Mouse (Mus musculus): ENCODE data around the gene Rnf224.
"Not testable (repeated sequence)": the region's sequence is repeated elsewhere in the genome, so short reads cannot be mapped to it uniquely, and the experiment has no call there.

Rnf224 gene

DNA sequence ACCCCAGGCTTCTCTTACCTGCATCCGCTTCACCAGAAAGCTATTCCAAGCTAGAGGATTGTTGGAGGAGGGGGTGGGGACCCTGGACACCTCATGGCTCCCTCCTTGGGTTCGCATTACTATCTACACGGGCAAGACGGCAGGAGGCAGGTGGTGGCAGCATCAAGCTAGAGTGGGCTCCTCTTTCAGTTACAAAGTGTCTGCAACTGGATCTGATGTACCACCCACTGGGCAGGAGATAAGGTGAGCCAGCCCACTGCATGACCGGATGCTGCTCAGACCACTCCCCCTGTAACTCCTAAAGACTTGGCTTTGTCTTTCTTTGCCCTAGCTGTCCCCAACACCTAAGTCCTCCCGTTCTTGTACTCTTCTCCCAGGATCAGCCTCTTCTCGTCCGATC is at the start of gene Rnf224:
Gene Rnf224, minus strand, starts transcription at position 174 of the 400 bp plus-strand sequence.
- DNase-seq = no peak

DNA sequence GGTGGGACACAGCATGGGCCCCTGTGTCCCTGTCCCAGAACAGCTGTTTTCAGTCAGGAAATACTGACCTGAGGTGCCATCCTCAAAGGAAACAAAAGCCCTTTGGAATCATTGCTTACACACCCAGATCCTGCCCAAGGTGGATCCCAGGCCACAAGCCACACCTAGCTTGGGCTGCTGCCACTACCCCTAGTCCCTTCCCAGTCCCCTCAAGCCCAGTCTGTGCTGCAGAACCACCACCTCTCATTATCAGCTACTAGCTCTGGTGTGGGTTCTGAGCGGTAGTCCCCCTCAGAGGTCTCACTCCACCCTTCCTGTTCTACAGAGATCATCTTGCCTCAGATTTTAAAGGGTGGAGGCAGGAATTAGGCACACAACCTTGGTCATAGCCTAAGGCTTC is 49.7 kb upstream of the Rnf224 start:
- DNase-seq = no peak

DNA sequence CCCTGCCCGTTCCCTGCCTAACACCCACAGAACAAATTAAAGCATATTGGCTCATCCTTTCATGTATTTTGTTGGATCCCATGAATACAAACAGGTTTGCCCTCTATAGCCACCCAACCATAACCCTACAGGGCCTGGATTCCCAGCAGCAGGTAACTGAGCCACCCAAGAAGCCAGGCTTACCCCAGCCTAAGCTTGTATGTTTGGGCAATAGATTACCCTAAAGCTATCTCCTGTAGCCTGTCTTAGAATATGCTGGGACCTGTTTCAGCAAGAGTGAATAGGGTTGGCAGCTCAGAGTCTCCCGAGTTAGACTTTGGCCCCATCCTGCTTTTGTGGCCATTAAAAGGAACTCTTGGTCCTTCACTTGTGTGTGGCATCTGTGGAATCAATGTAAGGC is 49.0 kb upstream of the Rnf224 start:
- DNase-seq = no peak

DNA sequence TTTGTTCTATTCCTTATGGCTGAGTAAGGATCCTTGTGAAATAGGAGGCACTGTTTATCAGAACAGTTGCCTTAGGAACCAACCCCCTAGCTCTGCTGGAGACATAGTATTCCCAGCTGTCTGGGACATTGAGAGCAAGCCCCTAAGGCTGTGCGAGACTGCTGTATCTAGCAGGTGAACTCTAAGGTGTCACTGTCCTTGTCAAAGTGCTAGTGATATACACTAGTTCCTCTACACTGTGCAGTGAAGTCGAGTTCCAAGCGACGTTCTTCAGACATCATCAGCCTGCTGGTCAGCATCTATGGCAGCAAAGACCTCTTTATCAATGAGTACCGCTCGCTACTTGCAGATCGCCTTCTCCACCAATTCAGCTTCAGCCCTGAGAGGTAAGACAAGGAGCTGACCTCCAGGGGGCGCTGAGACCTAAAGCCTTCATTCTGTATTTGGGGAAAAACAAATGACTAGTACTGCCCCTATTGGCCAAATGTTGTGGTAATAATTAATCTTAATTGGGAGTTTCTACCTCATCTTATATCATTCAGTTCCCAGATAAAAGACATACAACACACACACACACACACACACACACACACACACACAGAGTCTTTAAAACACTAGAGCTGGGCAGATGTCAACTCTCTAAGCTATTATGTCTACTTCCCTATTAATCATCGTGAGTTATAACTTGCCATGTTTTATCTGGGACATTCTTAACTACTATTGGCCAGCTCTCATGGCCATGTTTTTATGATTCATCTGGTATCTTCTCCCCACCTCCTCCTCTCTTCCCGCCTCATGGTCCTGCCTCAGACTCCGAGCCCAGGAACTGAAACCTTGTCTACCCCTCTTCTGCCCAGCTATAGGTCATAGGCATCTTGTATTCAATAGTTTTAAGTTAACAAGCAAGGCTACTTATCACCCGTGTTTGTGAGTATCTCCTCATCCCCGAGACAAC is 42.6 kb upstream of the Rnf224 start:
- peak; percentile 90 for DNase-seq

DNA sequence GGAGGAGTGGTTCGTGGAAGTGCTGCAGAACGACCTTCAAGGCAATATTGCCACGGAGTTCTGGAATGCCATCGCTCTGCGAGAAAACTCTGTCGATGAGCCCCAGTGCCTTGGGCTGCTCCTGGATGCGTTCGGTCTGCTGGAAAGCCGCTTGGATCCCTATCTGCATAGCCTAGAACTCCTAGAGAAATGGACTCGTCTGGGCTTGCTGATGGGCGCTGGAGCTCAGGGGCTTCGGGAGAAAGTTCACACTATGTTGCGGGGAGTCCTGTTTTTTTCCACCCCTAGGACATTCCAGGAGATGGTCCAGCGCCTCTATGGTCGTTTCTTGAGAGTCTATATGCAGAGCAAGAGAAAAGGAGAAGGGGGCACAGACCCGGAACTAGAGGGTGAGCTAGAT is 36.4 kb upstream of the Rnf224 start:
- DNase-seq = no peak

DNA sequence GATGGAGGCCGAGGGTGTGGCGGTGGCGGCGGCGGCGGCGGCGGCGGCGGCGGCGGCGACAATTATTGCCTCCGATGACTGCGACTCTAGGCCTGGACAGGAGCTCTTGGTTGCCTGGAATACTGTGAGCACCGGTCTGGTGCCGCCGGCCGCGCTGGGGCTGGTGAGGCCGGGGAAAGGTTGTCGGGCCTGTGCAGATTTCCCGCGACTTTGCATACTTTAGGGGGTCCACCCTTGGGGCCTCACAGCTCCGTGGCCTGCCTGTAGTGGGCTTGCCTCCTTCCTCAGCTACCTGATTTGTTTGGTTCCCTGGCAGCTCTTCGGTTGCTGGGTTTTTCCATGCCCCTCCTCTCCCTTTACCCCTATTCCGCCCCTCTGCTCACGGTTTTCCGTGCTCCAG is 35.9 kb upstream of the Rnf224 start:
- no peak for DNase-seq

DNA sequence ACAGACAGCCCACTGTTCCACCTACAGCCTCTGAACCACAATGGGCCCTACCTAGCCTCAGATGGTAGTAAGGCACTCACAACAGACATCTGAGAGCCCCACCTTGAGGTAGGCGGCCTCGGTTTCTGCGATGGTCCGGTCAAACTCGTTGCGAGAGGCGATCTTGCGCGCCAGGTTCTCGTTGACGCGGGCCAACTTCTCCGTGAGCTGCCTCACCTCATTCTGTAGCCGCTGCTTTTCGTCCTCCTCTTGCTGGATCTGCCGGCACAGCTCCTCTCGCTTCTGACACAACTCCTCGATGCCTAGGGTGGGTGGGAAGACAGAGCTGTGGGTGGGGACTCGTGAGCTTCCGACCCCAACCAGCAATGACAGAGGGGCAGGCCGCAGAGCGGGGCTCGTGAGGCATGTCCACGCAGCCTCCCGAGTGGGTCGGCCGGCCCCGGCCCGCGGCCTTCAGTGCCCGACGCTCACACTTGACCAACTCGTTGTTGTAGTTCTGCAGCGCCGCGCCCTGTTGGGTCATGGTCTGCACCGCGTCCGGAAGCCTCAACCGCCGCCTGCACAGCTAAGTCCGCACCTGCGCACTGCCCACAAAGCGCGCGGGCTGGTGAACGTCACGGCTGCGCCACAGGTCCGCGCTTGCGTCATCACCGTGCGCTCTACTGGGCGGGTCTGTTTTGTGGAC is 35.4 kb upstream of the Rnf224 start, which contains the start of the genes Ssna1 and Anapc2:
Gene Ssna1, minus strand, starts transcription at position 612 of the 685 bp plus-strand sequence.
Gene Anapc2, plus strand, starts transcription at position 652 of the 685 bp plus-strand sequence.
- DNase-seq = peak; percentile 98

DNA sequence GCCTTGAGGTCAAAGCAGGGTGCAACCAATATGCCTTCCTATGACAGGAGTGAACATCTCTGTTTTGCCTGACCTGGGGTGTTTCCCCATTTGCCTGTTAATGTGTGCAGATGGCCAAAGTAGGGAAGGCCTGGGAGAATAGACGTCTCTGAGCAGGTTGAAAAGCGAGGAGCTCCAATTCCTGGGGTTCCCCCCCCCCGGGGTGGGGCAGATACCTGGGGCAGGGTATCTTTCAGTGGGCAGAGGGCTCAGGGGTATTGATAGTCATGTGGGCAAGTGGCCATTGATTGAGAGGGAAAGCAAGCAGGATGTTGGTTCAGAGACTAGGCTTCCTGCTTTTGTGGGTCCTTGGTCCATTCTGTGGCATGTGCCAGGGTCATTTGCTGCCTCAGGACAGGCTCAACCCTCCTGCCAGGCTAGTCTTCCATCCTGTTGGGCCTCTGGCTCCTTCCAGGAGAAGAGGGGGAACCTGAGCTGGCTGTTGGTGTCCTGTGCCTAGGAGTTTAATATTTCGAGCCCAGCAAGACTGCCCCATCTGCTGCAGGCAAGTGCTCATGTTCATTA is 31.2 kb upstream of the Rnf224 start:
- DNase-seq = no peak

DNA sequence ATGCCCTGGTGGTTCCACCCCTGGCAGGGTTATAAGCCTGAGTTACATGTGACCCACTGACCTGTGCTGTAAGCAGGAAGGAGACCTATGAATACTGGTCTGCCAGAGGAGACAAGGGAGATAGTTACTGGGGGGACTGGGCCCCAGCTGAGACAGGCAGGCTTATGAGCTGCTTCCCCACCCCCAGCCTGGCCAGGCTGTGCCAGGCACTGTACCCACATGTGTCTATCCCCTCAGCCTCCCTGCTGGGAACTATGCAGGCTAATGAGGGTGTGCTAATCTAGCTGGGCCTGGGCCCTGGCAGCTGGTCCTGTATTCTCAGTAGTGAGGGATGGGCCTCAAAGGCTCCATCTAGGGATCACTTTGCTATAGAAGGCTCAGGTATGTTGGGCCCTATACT is 30.7 kb upstream of the Rnf224 start:
- DNase-seq = peak; percentile 93

DNA sequence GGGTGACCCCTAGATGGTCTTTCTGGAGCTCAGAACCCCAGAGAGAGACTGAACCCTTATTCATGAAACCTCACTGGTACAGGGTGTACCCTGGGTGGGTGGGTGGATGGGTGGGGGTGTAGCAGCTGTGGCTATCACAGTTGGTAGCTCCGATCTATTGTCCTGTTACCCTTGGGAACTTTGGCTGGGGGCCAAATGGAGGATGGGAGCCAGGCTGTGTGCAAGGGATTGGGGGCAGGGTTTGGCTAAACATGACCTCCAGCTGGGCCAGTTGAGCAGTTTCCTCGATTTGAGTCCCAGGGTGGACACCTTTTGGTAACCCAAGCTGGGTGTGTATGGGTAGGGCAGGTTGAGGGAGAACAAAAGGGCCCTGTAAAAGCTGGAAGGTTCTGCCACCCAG is 30.1 kb upstream of the Rnf224 start:
- peak; percentile 93 for DNase-seq

DNA sequence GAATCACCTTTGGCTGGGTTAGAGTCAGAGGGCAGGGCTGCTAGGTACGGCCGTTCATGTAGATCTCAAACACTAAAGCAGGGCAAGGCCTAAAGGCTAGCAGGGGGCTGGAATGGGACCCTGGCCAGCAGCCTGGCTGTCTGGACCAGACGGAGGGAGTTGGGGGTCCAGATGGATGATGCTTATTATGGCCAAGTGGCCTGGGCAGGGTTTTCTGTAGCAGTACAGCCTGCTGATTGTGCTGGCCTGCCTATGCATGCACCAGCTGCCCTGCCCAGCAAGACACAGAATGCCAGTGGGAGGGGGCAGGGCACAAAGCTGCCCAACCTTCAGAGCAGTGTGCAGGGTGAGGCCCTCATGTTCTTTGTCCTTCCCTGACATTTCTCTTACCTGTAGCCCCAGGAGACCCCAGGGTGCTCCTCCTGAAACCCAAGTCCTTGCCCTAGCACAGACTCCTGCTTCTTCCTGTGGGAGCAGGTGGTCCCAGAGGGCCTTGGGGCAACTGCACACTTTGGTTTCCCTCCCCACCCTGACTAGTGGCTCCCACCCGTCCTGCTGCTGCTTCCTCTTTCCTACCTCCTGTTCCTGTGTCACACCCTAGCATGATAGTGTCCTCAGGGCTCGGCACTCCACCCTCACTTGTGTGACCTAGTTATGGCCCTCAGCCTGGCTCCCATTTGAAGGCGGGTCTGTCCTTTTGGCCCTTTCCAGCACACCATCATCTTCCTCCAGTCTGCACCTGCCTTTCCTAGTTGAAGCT is 29.5 kb upstream of the Rnf224 start:
- peak; percentile 81 for DNase-seq

DNA sequence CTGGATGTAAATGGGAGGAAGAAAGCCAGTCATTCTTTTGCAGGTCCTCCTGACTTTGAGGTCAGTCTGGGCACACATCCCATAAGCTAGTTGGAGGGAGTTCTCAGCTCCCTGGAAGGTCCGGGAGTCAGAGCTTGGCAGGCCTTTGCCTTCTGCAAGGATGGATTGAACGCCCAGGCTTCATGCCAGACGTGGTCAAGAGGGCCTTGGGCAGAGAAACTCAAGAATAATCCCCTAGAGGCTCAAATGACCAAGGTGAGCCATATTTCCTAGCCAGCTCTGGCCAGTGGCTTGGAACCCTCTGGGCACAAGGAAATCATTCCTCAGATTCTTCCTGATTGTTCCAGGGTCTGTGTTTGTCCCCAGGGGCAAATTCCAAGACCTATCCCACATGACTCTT is 28.3 kb upstream of the Rnf224 start:
- DNase-seq = no peak

DNA sequence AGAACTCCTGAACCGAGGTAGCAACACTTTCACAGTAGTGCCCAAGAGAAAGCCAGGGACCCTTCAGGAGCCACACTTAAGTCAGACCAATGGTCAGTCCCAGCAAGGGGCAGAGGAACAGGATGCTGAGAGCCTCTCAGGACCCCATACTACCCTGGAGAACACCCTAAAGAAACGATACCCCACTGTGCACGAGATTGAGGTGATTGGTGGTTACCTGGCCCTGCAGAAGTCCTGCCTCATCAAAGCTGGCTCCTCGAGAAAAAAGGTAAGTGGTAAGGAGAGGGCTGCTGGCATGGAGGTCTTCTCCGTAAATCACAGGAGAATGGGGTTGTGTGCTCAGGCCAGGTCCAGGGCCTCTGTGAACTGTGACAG is 27.7 kb upstream of the Rnf224 start:
- DNase-seq = no peak

DNA sequence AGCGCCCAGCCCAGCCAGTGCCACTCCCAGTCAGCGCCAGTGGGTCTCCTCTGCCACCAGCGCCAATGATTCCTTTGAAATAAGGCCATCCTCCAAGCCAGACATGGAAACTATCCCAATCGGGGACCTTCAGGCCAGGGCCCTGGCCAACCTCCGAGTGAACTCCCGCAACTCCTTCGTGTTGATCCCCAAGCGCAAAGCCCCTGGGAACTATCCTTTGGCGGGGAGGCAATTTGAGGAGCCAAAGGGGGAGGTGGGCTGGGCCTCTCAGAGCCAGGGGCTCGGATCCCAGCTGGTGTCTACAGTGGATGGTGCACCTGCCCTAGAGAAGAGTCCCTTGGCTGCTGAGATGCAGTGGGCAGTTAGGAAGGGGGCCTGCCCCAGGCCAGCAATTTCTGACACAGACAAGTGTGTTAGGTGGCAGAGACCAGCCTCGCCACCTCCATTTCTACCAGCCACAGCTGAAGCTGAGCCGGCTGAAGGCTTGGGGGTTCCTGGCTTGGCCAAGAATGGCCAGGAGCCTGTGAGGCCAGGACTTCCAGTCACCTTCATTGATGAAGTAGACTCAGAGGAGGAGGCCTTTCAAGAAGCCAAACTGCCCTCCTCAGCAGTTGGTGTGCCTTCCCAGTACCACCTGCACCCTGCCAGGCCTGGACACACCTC is 27.2 kb upstream of the Rnf224 start:
- DNase-seq = peak; percentile 24

DNA sequence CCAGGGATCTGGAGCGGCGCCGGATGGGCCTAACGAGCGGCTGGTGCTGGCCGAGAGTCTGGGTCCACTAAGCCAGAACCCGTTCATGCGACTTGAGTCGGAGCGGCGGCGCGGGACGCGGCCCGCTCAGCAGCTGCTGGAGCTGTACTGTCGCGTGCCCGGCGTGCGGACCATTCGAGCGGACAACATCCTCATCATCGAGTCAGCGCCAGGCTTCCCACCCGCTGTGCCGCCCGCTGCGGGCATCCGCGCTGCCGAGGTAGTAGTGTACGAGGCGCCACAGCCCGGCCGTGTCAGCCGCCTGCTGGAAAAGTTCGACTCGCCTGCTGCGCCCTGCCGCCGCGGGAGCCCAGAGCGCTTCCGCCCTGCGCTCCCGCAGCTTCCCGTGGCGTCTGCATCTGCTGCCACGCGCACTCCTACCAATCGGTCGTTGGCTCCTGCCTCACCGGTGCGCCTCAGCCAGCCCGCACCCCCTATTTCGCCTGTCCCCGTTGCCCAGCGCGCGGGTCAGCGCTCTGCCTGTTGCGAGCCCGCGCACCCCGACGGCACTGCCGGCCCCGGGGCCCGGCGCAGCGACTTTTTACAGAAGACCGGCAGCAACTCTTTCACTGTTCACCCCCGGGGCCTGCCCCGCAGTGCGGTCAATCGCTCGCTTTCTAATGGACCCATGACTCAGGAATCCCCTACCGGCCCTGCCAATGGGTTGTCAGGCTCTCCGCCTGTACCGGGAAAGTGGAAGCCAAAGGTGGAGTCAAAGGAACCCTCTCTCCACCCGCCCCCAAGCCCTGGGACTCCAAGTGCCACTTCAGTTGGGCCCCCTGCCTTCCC is 26.4 kb upstream of the Rnf224 start:
- peak; percentile 73 for DNase-seq

DNA sequence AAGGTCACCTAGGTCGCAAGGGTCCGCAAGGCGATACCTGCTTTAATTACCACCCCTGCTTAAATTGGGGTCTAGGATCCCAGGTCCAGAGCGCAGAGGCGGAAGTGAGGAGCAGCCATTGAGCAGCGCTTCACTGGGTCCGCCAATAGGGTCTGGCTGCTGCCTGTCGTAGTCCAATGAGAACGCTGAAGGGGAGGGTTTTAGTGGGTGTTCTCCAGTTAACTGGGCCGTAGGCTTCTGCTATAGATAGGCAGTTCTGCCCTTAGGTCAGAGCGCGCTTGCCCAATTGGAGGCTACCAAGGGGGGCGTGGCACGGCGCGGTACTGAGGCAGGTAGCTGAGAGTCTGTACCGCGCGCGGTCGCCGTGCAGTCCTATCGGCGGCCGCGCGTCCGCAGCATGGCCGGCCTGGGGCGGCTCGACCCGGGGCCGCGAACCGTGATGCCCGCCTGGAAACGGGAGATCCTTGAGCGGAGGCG is 25.7 kb upstream of the Rnf224 start, which contains the start of gene Tprn:
Gene Tprn, plus strand, starts transcription at position 328 of the 477 bp plus-strand sequence.
- peak; percentile 98 for DNase-seq

DNA sequence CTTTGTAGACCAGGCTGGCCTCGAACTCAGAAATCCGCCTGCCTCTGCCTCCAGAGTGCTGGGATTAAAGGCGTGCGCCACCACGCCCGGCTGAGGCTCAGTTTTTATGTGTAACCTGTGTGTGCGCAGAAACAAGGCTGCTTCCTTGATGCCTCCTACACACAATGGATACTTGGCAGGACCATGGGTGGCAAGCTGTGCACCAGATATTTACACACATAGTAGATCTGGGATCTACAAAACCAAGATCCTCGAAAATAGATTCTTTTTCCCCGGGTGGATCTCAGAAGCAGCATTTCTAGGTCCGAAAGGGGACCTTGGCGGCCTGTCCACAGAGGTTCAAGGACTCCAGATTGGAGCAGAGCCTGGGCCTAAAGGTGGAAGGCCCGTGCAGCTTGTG is 25.3 kb upstream of the Rnf224 start:
- DNase-seq = no peak

DNA sequence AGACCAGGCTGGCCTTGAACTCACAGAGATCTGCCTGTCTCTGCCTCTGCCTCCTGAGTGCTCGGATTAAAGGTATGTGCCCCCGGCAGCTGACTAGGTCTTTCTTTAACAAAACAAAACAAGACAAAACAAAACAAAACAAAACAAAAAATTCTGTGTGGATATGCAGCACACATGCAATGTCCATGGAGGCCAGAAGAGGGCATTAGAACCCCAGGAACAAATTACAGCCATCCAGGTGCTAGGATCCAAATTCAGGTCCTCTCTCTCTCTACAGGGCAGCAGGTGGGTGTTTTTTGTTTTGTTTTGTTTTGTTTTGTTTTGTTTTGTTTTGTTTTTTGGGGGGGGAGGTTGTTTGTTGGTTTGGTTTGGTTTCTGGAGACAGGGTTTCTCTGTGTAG is 22.3 kb upstream of the Rnf224 start:
- DNase-seq = peak; percentile 43

DNA sequence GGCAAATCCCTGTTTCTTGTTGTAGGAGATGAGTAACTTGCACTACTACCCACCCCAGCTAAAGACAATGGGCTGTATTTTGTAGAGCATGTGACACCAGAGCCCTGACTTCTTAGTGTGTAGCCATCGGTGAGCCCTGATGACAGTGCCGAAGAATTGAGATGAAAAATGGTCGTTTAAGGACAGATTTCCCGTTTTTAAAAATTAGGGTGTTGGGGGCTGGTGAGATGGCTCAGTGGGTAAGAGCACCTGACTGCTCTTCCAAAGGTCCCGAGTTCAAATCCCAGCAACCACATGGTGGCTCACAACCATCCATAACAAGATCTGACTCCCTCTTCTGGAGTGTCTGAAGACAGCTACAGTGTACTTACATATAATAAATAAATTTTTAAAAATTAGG is 20.7 kb upstream of the Rnf224 start:
- not testable (repeated sequence) for DNase-seq

DNA sequence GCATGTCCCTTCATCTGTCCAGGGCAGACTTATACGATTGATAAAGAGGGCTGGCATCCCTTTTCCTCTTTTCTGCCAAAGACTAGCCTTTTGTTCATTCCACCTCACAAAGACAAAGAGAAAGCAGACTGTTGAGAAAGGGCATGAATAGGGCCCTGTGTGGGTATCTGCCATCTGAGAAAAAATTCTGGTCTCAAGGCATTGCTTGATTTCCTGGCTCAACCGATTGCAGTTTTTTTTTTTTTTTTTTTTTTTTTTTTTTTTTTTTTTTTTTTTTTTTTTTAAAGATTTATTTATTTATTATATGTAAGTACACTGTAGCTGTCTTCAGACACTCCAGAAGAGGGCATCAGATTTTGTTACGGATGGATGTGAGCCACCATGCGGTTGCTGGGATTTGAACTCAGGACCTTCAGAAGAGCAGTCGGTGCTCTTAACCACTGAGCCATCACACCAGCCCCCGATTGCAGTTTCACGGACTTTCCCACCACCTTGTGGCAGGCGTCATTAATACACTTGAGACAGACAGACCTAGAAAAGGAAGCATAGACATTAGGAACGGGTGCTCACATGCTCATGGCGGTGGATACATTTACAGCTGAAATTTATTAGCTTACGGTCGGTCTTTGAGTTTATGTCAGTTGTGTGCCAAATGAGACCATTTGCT is 20.0 kb upstream of the Rnf224 start:
- DNase-seq = peak; percentile 55
